Mouse (Mus musculus) lung, postnatal 10 days (tissue): Measurements from ENCODE around the gene Olfr736.

ENCODE experiments used
- DNase-seq: peaks from one replicate; pipeline ENCODE4 v3.0.0; 2021

The Olfr736 gene

DNA sequence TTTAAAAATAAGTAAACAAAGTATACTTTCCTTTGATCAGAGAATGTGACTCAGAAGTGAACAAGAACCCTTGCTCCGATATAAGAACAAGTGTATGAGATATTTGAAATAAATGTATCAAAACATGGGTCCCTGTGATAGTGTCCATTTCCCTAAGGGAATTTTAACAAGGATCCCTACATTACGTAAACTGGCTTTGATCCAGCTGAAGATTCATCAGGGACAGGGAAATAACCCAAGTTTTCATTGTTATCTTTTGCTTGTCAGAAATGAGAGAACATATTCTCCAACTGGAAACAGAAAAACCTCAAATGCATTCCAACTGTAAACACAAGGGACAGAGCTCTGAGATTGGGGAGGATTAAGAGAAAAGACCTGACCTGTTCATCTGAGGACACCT is at the start of gene Olfr736:
Olfr736 (plus strand) TSS at position 301 of the 400 bp plus-strand sequence.
- no peak for DNase-seq

DNA sequence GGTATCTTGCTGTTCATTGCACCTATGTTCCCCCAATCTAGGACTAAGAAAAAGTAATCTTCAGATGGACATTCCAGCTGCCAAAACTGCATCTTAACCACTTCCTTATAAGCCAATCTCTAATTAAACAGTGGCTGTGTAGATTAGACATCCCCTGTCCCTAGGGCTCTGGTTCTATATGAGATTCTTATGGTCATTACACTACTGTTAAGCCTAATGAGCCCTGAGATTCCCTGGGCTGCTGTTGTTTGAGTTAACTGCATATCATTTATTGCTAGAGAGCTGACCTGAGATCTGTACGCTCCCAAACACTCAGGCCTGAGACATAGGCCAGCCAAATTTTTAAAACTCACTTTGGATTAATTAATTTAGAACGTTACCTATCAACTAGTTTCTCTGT is 32.2 kb upstream of the Olfr736 start, which contains the start of gene Olfr735:
Olfr735 (minus strand) TSS at position 77 of the 400 bp plus-strand sequence.
- DNase-seq = no peak

DNA sequence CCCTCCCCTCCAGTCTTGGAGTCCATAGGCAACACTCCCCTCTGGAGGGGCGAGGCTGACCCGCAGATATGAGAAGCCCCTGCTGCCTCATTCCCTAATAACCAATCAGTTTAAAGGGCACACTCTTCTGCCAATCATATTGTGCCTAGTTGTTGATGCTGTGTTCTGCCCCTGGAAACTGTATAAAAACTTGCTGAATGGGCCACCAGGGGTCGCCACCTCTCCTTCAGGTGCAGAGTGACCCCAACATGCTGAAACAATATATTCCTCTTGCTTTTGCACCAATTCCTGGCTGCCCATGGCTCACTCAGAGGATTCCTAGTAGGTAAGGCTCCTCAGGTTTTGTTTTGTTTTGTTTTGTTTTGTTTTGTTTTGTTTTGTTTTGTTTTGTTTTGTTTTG is 28.5 kb upstream of the Olfr736 start:
- DNase-seq = no peak

DNA sequence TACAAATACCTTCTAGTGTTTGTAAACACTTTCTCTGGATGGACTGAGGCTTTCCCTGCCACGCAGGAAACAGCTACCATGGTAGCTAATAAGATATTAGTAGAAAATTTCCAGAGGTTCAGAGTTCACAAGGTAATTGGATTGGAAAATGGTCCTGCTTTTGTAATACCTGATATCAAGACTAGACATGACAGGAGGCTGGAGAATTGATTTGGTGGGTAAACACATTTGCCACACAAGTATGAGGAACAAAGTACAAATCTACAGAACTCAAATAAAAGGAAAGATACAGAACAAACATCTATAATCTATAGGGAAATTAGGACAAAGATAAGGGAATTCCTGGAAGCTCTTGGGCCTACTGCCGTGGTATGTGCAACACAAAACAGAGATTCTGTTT is 24.2 kb upstream of the Olfr736 start:
- no peak for DNase-seq

DNA sequence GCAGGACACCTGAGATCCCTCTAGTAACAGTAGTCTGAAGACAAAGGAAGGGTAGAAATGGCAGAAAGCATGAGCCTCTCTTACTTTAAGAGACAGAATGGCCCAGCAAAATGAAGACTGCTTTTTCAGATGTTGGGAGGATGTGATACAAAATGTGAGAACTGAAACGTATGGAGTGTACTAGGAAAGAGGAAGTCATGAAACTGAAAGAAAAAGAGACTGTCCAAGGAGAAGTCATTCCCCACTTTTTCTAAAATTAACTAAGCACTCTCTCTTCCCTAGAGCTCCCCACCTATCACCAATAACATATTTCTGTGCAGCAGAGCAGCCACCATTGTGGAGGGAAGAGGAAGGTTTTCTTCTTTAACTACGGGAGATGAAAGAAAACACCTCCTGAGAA is 23.4 kb upstream of the Olfr736 start, which contains the start of gene Tlr11:
Tlr11 (plus strand) TSS at position 322 of the 400 bp plus-strand sequence.
- DNase-seq = no peak

DNA sequence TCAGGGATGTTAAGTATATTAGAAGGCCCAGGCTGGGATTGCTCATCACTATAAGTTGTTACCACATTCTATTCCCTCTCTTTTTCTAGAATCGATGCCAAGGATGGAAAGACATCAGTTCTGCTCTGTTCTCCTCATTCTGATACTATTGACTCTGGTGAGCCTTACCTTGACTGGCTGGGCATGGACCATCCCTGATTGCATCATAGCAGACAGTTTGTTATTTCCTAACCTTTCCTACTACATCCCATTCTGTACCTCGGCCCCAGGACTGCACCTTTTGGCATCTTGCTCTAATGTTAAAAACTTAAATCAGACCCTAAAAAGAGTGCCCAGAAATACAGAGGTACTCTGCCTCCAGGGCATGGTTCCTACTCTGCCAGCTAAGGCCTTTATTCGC is 20.5 kb upstream of the Olfr736 start:
- DNase-seq = no peak

DNA sequence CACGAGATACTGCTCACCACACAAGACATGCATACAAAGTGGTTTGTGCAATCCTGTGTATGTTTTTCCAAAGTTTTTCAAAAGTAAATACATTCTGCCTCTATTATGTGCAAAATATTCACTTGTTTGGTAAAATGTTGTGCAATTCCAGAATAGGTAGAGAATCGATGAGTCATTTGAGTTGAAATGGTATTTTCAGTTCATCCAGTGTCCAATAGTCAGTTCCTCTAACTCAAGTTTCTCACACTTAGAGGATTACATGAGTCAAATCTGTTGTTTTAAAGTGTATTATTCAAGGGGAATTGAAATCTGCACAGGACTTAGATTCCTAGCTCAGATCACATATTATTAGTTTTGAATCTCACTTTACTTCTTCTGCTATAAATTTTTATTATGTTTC is 17.4 kb upstream of the Olfr736 start:
- DNase-seq = no peak

DNA sequence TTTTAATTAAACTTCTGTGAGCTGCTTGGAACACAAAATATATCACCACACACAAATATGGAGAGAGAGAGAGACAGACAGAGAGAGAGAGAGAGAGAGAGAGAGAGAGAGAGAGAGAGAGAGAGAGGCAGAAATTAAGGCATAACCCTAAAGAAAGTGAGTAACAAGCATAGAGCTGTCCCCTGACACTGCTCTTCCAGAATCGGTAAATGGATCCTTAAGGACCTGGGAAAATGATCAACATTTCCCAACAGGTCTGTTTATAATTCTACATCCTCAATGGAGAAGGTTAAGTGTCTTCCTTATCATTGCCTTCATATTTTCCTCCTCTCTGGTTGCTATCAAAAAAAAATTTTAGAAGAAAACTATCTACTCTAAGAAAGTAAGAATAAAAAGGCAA is 26.3 kb downstream of the Olfr736 start, which contains the start of gene Olfr738:
Olfr738 (plus strand) TSS at position 301 of the 400 bp plus-strand sequence.
- DNase-seq = no peak

DNA sequence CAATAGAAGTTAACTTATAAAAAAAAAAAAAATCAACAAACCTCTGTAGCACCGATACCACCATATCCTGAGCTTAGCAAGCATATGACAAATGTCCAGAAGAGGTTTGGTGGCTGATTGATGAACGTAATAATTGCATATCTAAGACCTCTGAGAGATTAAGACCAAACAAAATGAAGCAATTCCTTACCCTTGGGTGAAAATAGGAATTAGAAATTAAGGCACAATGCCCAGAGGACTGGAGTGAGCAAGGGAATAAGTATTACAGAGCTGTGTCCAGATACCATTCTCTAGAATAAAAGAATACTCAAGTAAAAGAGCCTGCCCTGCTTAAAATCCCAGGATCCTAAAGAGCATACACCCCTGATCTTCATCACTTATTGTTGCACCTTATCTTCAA is 37.4 kb downstream of the Olfr736 start, which contains the start of gene Olfr739:
Olfr739 (plus strand) TSS at position 301 of the 400 bp plus-strand sequence.
- no peak for DNase-seq
